ENCODE assay signal across 40 mouse cellular contexts in the genomic region with DNA sequence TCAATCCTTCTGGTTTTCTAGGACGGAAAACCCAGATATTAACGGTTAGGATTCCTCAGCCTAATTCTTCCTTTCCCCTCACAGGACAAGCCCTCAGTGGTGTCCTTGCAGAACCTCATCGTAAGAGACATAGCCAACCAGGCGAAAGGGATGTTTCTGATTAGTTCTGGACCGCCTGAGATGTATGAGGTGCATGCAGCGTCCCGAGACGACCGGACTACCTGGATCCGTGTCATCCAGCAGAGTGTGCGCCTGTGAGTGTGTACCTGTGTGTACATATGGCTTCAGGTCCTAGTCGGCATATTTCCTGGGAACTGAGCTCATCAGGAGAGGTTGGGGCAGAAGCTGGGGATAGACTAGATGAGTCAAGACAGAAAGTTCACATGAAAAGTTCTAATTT. TPM values are rescaled to one million over a fixed set of nuclear protein-coding genes. Genes with fewer than 3 reads are reported as not detected.
"Had no signal": no experiment of that assay in that cellular context is flagged by ENCODE, and none has a peak within 500 bp of the region (broad histone marks: within the 10 kb centered on the region; RNA-seq: fewer than 3 reads in every experiment).

No protein-coding gene starts in this region.

- DNase-seq: heart, postnatal 10 days; heart, postnatal 14 days; heart, postnatal 36 days; heart, postnatal 4 days; kidney, adult 11 months; kidney, adult 18-20 months; kidney, adult 2 months; kidney, adult 8-10 months; kidney, adult 9 months; kidney, postnatal 10 days; kidney, postnatal 14 days; kidney, postnatal 25 days; kidney, postnatal 36 days; layer of hippocampus, adult 9-11 months had no signal

- H3K4me3 ChIP-seq: heart, embryonic 10.5 days; heart, embryonic 12.5 days; heart, embryonic 13.5 days; heart, embryonic 15.5 days; hindbrain, embryonic 10.5 days; hindbrain, embryonic 12.5 days; hindbrain, embryonic 13.5 days; hindbrain, embryonic 15.5 days; intestine, embryonic 15.5 days; kidney, embryonic 15.5 days; layer of hippocampus, adult 2 months; left cerebral cortex, adult 2 months had no signal

- H3K27me3 ChIP-seq: heart, embryonic 12.5 days; heart, embryonic 13.5 days; heart, embryonic 15.5 days; hindbrain, embryonic 12.5 days; hindbrain, embryonic 13.5 days; hindbrain, embryonic 15.5 days; intestine, embryonic 15.5 days; kidney, embryonic 15.5 days had no signal

- H3K4me1 ChIP-seq: hindbrain, embryonic 10.5 days; hindbrain, embryonic 12.5 days; hindbrain, embryonic 13.5 days; hindbrain, embryonic 15.5 days; intestine, embryonic 15.5 days; kidney, embryonic 15.5 days had no signal

- H3K27ac ChIP-seq: heart, embryonic 10.5 days; heart, embryonic 13.5 days; heart, embryonic 15.5 days; hindbrain, embryonic 10.5 days; hindbrain, embryonic 12.5 days; hindbrain, embryonic 13.5 days; hindbrain, embryonic 14.5 days; hindbrain, embryonic 15.5 days; hindbrain, postnatal 0 days; intestine, embryonic 15.5 days; kidney, embryonic 15.5 days; kidney, postnatal 0 days; layer of hippocampus, adult 2 months; left cerebral cortex, adult 2 months had no signal

- H3K9me3 ChIP-seq: heart, embryonic 10.5 days; heart, embryonic 12.5 days; heart, embryonic 13.5 days; heart, embryonic 15.5 days; hindbrain, embryonic 10.5 days; hindbrain, embryonic 12.5 days; hindbrain, embryonic 13.5 days; hindbrain, embryonic 15.5 days; kidney, embryonic 15.5 days had no signal

- H3K4me2 ChIP-seq: heart, embryonic 12.5 days; heart, embryonic 13.5 days; heart, embryonic 15.5 days; hindbrain, embryonic 12.5 days; hindbrain, embryonic 13.5 days; hindbrain, embryonic 14.5 days; hindbrain, embryonic 15.5 days; intestine, embryonic 15.5 days; kidney, embryonic 15.5 days had no signal

- ATAC-seq: hindbrain, embryonic 16.5 days; hindbrain, postnatal 0 days; inflammation-experienced regulatory T-cells, adult 6 months; intestine, embryonic 15.5 days; intestine, embryonic 16.5 days; intestine, postnatal 0 days had no signal

- H3K9ac ChIP-seq: heart, embryonic 12.5 days; heart, embryonic 13.5 days; heart, embryonic 15.5 days; hindbrain, embryonic 12.5 days; hindbrain, embryonic 13.5 days; hindbrain, embryonic 14.5 days; hindbrain, embryonic 15.5 days; intestine, embryonic 15.5 days; kidney, embryonic 15.5 days had no signal

RNA-seq across cellular contexts. Expression of a gene that starts 13.7 kb away (rescaled TPM):
- polyA plus RNA-seq: heart, embryonic 10.5 days; heart, embryonic 12.5 days; heart, embryonic 13.5 days; heart, embryonic 14.5 days; heart, embryonic 15.5 days; heart, embryonic 16.5 days; heart, postnatal 0 days; hindbrain, embryonic 10.5 days; hindbrain, embryonic 11.5 days; hindbrain, embryonic 12.5 days; hindbrain, embryonic 13.5 days; hindbrain, embryonic 14.5 days; hindbrain, embryonic 15.5 days; hindbrain, embryonic 16.5 days; hindbrain, postnatal 0 days; inflammation-experienced regulatory T-cells, adult 6 months; intestine, embryonic 14.5 days; intestine, embryonic 15.5 days; intestine, embryonic 16.5 days; intestine, postnatal 0 days; kidney, embryonic 14.5 days; kidney, embryonic 15.5 days; kidney, embryonic 16.5 days; kidney, postnatal 0 days had no signal
